Mouse (Mus musculus) gastrocnemius, postnatal 36 days (tissue): ENCODE results near the gene Coasy. TPM values are rescaled to one million over a fixed set of nuclear protein-coding genes. Genes with fewer than 3 reads are reported as not detected.
A peak's percentile ranks its signal among the peaks of the same experiment; 100 is the strongest.

Experiments
- DNase-seq, 2 experiments: peaks; one replicate each; pipeline ENCODE4 v3.0.0; 2022
- intact Hi-C: fragments of 180-260 bp; cut with DNase I; formaldehyde crosslinking; loops from one replicate; pipeline ENCODE4 v1.15.1; 2025
- total RNA-seq, 2 experiments: library from RNA; stranded (reverse); gene quantifications; 2 replicates each; pipeline ENCODE4 v1.2.3; 2021

Gene Coasy
- total RNA-seq, 2 experiments from 2014 or later: 8.0 to 8.9 TPM

DNA sequence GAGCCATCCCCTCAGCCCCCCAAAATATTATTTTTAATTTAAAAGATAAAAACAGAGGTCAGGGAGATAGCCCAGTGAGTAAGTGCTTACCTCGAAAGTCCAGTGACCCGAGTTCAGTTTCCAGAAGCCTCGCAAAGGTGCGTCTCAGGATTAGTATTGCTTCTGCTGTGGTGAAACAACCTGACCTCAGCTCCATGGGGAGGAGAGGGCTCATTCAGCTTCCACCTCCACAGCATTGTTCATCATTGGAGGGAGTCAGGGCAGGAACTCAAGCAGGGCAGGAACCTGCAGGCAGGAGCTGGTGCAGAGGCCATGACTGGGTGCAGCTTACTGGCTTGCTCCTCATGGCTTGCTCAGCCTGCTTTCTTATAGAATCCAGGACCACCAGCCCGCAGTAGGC, 21.3 kb upstream of the Coasy start:
- intact Hi-C loops: loop anchor here (10.0 kb wide), 1 partner anchor 316 kb away; no protein-coding TSS in a partner anchor
- no peak for DNase-seq

DNA sequence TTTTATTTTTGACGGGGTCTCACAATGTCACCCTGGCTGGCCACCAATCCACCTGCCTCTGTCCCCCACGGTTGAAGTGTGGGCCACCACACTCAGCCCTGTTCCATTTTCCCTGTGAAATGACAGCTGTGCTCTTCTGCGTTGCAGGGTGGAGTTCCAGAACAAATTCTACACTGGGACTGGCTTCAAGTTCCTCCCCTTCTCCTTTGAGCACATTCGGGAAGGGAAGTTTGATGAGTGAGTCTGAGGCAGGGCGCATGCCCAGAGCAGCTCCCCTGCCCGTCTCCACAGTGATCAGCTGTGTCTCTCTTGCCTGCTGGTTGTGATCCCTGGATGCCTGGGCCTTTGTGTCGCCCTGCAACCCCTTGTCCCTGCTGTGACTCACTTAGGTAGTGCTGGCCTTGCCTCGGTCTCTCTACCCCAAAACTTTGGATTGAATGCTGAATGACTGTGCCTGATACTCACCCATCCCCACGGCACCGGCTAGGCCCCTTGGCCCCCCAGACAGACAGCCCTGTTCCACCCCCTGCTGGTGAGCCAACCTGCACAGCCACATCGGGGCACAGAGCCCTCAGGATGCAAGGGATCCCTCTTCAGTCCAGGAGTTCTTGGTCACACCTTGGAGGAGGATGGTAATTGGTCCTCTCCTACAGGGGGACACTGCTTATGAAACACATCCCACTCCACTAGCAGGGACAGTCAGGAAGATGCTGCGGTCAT, 20.0 kb upstream of the Coasy start:
- DNase-seq: peak; percentile 49 to 61

DNA sequence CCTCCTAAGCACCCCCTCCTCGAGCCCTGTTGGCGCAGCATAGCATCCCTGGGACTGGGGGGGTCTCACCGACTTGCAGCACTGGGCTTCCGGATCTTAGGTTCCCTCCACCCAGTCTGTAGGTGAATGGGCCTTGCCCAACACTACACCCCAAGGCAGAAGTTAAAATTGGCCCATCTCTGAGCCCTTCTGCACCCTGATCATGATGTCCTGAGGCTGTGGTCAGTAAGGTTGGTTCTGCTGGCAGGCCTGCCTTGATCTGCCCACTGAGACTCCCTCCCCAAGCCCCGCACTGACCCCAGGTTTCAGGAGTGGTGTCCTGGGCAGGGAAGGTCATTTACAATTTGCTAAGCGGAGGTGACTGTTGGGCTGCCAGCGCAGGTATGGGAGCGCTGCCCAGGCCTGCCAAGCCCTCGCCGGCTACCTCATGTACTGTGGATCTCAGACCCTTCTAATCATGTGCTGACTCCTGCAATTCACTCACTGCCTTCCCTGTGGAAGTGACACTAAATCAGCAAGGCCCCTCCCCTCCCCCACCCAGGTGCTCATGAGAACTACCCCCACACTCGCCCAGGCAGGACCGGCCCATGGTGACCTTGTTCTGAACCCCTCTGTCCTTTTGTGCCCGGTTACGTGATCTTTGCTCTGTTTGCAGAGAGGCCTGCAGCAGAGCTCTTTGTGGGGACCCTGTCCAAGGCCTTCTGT, 19.2 kb upstream of the Coasy start:
- intact Hi-C loops: loop anchor here (10.0 kb wide), 1 partner anchor 318 kb away; no protein-coding TSS in a partner anchor
- DNase-seq: peak in 1 of 2 experiments; percentile 5

More for the DNA sequence above, 20.0 kb upstream of the Coasy start:
- intact Hi-C loops: loop anchor here (10.0 kb wide), 1 partner anchor 318 kb away; no protein-coding TSS in a partner anchor

DNA sequence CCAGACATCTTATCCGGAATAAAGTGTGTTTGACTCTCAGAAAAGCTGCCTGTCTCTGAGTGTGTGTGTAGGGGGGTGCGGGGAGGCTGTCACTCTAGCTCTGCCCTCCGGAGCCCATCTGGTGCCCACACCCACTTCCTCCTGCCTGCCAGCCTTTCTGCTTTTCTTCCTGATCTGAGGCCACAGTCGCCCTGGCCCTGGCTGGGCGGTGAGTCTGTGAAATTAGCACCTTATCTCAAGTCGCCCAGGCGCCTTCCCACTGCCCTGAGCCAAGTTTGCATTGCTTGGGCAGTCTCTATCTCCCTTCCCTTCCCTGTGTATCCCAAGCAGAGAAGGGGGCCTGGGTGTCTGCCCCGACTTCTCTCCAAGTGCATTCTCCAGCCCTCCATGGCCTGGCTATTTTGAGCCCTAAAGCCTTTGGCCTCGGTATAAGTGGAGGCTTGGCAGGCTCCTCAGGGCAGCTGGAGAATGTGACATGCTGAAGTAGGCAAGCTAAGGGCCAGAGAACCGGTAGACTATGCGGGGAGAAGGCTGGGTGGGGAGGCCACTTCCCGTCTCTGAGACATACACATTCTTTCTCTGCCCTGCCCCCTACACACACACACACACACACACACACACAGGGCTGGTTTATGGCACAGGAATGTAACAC, 18.6 kb upstream of the Coasy start:
- peak; percentile 57 to 66 for DNase-seq
- intact Hi-C loops: loop anchor here (10.0 kb wide), 1 partner anchor 319 kb away; no protein-coding TSS in a partner anchor

DNA sequence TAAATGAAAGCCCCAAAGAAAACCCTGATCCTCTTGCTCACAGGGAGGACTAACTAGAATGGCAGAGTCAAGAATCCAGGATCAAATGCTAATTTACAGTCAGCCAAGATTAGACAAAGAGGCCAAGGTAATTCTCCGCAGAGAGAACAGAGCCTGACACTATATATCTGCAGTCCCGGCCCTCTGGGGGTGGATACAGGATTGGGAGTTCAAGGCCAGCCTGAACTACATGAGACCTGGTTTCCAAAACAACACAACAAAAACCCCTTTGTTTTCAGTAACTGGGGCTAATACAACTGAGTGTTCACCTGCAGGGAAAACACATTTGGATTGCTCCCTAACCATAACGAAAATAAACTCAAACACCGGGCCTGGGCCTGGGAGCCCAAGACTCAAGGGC, 17.9 kb upstream of the Coasy start:
- no peak for DNase-seq
- intact Hi-C loops: loop anchor here (10.0 kb wide), 1 partner anchor 320 kb away; no protein-coding TSS in a partner anchor

DNA sequence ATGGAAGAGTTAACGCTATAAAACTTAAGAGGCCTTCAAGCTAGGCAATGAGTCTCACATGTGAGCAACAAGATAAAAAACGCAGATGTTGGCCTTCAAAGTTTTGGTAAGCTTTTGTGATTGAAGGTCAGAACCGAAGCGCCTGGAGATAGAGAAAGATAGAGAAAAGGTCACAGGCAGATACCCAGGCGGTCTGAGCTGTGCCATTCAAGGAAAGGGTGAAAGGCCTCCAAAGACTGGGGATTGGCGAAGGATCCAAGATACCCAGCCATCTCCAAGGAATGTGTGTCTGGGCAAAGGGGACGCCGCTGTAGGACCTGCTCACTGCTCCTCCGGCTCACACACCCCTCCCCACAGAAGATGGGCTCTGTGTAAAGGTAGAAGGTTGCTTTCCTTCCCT, 17.4 kb upstream of the Coasy start:
- intact Hi-C loops: loop anchor here (10.0 kb wide), 1 partner anchor 320 kb away; no protein-coding TSS in a partner anchor
- no peak for DNase-seq

DNA sequence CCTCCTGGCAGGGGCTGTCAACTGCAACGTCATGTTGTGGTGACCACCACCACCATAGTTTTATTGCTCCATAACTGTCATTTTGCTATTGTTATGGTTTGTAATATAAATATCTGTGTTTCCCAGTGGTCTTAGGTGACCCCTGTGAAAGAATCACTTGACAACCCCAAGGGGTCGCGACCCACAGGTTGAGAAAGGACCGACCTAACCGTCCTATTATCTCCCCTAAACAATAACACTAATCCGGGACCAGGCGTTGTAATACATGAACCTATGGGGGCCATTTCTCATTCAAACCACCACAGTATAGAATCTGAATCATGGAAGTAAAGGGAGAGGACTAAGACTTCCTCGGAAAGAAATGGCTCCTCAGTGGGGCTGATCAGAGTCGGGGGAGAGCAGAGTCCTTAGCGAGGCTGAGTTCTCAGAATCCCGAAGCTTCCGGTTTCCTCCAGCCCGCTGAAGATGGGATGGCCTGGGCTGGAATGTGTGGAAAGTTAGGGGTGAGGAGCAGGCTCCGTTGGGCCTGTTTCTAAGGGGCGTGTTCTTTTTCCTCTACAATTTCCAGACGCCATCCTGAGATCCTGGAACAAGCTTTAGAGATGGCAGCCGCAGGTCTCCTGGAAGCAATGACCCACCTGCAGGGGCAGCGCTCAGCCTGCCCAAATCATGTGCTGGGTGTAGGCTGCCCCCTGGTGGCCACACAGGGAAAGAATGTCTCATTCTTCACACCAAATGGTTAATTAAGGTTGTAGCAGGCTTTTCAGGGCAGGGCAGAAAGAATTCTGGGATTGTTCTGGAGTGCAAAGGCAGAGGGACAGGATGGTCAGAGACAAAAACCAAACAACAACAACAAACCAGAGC, 15.6 kb upstream of the Coasy start:
- DNase-seq: peak; percentile 71 to 76
- intact Hi-C loops: loop anchor here (1.0 to 10.0 kb wide), 3 partner anchors 83 to 322 kb away; no protein-coding TSS in a partner anchor

DNA sequence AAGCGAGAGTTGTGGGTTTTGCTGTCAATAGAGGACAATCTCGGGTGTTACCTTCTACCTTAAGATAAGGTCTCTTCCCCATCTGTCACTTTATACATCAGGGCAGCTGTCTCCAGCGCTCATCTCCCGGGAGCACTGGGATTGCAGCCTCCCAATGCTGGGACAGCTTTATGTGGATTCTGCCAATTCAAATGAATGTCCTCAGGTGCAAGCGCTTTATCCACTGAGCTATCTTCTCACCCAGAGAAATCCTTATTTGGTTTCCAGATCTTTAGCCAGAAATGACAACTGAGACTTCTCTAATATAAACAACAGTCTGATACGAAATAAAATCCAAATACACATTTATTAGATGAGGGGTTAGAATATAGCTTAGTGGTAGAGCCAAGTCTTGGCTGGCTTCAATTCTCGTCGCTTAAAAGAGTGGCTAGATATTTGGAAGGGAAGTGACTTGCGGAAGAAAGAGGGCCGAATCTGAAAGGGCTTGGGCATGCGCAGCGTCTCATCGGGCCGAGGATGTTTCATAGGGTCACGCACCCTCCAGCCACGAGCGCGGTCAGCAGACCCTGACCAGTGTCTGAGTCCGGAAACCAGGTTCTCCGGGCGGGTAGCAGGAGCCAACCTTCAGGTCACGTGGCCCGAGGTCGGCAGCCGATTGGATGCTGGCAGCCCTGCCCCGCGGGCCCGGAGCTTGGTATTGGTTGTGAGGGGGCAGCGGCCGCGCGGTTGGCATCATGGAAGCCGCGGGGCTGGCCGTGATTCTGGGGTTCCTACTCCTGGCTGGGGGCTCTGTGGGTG, 12.8 kb upstream of the Coasy start, which contains the start of gene Naglu:
Gene Naglu (plus strand): TSS at position 622 of the 798 bp plus-strand sequence.
- intact Hi-C loops: loop anchor here (10.0 kb wide), 1 partner anchor 325 kb away; no protein-coding TSS in a partner anchor

DNA sequence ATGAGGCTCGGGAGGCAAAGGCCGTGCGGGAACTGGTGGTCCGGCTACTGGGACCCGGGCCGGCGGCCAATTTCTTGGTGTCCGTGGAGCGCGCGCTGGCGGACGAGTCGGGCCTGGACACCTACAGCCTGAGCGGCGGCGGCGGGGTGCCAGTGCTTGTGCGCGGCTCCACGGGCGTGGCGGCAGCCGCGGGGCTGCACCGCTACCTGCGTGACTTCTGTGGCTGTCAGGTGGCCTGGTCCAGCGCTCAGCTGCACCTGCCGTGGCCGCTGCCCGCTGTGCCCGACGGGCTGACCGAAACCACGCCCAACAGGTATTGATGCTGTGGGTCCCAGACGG, 12.2 kb upstream of the Coasy start:
- DNase-seq: no peak
- intact Hi-C loops: no loop called here

More for the DNA sequence above, 12.8 kb upstream of the Coasy start, which contains the start of gene Naglu:
- DNase-seq: peak; percentile 92 to 96

DNA sequence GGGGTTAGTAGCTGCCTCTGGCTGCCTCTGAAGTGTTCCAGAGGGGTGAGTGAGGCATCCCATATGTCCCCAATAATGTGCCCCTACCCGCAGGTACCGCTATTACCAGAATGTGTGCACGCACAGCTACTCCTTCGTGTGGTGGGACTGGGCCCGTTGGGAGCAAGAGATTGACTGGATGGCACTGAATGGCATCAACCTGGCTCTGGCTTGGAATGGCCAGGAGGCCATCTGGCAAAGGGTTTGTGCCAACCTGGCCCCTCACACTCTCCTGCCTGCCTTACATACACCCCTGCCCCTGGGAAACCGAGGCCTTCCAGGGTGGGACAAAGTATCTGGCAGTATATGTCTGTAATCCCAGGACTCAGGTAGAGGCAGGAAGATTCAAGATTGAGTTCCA, 11.4 kb upstream of the Coasy start:
- DNase-seq: no peak
- intact Hi-C loops: no loop called here

DNA sequence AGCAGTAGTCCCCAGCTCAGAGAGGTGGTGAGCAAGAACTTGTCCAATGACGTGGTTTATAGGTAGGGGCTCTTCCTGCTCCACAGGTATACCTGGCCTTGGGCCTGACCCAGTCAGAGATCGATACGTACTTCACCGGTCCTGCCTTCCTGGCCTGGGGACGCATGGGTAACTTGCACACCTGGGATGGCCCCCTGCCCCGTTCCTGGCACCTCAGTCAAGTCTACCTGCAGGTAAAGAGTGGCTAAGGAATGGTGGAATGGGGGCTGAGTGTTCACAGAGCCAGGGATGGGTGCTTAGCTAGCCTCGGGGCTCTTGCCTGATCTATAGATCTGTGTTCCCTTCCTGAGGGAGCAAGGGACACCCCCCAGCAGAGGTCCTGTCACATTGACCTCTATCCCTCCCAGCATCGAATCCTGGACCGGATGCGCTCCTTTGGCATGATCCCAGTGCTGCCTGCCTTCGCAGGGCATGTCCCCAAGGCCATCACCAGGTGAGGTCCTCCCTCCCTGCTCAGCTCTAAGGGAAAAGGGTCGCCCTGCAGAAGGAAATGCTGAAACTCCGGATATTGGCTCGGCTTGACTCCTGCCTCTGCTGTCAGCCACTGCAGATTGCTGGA, 10.4 kb upstream of the Coasy start:
- intact Hi-C loops: no loop called here
- DNase-seq: no peak

DNA sequence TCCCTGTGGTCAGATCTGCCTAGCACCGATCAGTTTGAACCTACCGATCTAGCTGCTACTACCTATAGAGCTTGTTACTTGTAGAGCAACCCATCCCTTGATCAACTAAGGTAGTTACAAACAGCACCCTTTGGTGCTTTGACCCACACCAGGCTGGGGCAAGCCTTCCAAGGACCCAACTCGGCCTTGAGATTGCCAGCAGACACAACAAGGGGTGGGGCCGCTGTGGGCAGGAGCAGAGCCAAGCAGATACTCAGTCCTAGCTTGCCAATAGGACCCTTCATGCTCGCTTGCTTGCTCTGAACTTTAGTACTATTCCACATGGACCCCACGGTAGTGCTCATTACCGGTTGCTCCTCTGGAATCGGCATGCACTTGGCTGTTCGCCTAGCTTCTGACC, 4.2 kb upstream of the Coasy start, which contains the start of gene Hsd17b1:
Gene Hsd17b1 (plus strand): TSS at position 291 of the 400 bp plus-strand sequence.
- no peak for DNase-seq
- intact Hi-C loops: loop anchor here (5.0 kb wide), 1 partner anchor 321 kb away; the partner anchor contains the start of gene Kcnh4

DNA sequence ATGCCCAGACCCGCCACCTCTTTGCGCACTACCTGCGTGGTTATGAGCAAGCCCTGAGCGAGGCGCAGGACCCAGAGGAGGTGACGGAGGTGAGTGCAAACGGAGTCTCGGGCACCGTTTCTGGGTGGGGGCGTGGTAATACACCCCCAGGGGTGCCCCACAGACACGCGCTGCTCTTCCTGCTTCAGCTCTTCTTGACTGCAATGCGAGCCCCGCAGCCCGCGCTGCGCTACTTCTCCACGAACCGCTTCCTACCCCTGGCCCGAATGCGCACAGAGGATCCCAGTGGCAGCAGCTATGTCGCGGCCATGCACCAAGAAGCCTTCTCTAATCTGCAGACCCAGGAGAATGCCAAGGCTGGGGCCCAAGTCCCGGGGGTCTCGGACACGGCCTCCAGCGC, 2.6 kb upstream of the Coasy start:
- intact Hi-C loops: loop anchor here (5.0 kb wide), 1 partner anchor 322 kb away; the partner anchor contains the start of gene Kcnh4
- no peak for DNase-seq

DNA sequence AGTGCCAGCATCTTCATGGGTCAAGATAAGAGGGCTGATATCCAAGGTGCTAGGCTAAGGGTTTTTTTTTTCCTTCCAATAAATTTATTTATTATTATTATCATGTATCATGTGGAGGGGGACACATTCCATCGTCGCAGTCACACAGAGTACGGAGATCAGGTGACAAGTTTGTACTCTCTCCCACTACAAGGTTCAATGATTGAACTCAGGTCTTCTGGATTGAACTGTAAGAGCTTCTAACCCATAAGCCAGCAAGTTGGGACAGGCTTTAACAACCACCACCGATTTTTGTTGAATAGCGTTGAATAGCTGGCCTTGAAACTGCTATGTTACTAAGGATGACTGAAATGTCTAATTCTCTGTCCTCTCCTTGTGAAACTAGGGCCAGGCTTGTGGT, 1.9 kb upstream of the Coasy start:
- intact Hi-C loops: no loop called here
- DNase-seq: no peak

DNA sequence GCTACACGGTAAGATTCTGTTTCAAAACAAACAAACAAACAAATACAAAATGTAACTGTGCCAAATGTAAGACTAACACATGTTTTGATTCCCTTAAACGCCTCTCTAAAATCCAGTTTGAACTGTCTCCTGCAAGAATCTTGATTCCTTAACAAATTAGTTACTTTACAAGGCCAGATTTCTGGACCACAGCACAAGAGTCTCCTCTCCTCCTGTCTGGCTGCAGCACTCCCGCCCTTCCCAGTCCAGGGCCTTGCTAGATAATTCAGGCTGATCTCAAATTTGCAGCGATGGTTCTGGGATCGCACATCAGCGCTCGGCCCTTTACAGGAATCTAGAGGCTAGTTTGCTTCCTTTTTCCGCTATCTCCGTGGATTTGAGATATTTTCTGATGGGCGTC, 706 bp upstream of the Coasy start:
- no peak for DNase-seq
- intact Hi-C loops: no loop called here

DNA sequence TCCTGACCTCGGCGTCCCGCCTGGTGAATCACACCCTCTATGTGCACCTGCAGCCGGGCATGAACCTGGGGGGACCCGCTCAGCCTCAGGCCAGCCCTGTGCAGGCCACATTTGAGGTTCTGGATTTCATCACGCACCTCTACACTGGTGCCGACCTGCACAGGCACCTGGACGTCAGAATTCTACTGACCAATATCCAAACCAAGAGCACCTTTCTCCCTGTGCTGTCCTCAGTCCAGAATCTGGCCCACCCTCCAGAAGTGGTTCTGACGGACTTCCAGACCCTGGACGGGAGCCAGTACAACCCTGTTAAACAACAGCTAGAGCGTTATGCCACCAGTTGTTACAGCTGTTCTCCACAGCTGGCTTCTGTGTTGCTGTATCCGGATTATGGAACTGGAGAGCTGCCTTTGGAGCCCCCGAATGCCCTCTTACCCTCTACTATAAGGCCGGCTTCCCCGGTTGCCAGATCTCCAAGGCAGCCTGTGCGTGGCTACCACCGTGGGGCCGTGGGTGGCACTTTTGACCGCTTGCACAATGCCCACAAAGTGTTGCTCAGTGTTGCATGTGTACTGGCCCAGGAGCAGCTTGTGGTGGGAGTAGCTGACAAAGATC, 825 bp downstream of the Coasy start:
- DNase-seq: no peak
- intact Hi-C loops: no loop called here

DNA sequence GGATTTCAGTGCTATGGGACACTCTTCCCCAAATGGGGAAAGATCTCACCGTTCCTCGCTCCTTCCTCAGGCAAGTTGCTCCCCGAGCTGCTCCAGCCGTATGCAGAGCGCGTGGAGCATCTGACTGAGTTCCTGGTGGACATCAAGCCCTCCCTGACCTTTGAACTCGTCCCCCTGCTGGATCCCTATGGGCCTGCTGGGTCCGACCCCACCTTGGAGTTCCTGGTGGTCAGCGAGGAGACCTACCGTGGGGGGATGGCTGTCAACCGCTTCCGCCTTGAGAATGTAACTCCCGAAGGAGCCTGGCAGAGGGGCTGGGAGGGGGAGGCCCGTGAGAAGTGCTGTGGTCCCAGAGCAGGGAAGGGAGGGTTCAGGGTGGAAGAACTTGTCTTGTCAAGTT, 1.9 kb downstream of the Coasy start:
- no peak for DNase-seq
- intact Hi-C loops: no loop called here

DNA sequence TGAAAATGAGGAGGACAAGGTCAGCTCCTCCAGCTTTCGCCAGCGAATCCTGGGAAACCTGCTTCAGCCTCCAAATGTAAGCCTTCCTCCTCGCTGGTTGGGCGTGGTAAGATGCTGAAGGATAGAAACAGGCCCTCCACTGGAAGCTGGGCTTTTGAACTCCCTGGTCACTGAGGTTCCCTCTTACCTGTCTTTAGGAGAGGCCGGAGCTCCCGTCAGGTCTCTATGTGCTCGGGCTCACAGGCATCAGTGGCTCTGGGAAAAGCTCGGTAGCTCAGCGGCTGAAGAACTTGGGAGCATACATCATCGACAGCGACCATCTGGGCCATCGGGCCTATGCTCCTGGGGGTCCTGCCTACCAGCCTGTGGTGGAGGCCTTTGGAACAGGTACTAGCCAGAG, 2.4 kb downstream of the Coasy start:
- intact Hi-C loops: no loop called here
- DNase-seq: no peak
